Mouse (Mus musculus) lung, adult 18-20 months (tissue): ENCODE results near the gene Olfr62.
A peak's percentile ranks its signal among the peaks of the same experiment; 100 is the strongest.

ENCODE experiments used
- DNase-seq, 2 experiments: peaks; one replicate each; pipeline ENCODE4 v3.0.0; 2022; ENCODE audit warnings: mixed read lengths in 2 of 2

Gene Olfr62

GRCm38 (mm10) chr4:118658652-118659051 is at the start of gene Olfr62:
Olfr62 (plus strand) TSS chr4:118658952.
- no peak for DNase-seq

DNA sequence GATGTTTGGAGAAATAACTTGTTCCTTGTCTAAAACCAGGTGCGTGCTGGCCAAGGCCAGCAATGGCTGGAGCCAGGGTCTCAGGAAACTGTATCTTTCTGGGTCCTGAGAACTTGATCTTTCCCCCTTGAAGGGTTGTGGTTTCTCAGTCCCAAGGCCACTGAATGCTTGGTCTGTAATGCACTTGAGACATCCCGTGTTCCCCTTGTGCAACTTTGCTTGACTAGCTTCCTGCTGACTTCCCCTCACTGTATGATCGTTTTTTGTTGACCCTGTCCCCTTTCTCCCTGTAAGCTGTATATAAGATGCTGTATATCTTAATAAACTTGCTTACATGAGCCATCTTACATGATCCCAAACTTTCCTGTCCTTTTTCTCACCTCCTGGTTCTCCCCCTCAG is 48.9 kb upstream of the Olfr62 start:
- no peak for DNase-seq

DNA sequence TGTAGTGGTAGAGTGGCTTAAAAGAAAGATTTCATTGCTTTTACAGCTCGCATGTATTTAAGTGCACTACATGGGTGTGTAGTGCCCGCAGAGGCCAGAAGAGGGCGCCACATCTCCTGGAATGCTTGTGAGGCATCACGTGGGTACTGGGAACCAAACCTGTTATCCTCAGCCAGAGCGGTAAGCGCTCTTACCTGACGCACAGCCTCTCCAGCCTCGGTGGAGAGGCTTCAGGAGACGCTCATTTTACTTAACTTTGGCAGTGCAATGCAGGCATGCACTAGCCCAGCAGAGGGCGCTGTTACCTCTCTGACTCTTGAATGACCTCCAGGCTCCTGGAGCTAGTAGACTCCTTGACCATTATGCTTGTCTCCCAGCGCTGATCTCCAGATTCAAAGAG is 46.1 kb upstream of the Olfr62 start:
- DNase-seq: peak; percentile 33 to 48

DNA sequence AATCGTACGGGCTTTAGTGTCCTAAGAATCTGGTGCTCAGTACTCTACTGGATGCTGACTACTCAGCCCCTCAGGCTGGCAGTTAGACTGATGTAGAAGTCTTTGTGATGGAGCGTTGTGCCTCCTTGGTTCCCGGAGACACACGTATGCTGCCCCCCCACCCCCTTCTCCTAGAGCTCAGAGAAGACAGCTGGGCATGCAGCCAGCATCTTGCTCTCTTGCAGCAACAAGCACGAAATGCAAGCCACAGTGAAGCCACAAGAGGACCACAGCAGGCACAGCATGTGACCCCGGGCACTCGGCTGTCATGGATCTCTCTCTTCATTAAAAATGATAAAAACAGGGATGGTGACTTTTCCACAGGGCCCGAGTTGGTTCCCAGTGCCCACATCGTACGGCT is 43.3 kb upstream of the Olfr62 start:
- DNase-seq: peak in 1 of 2 experiments; percentile 3

GRCm38 (mm10) chr4:118620279-118620966 is 38.3 kb upstream of the Olfr62 start, which contains the start of the genes Cfap57 and Ebna1bp2:
Cfap57 (minus strand) TSS chr4:118620777.
Ebna1bp2 (plus strand) TSS chr4:118620799.
- peak; percentile 91 to 94 for DNase-seq

- DNase-seq: no peak
Measured at GRCm38 (mm10) chr4:118620967-118621320, 37.8 kb upstream of the Olfr62 start.

GRCm38 (mm10) chr4:118621781-118622180 is 37.0 kb upstream of the Olfr62 start:
- no peak for DNase-seq

DNA sequence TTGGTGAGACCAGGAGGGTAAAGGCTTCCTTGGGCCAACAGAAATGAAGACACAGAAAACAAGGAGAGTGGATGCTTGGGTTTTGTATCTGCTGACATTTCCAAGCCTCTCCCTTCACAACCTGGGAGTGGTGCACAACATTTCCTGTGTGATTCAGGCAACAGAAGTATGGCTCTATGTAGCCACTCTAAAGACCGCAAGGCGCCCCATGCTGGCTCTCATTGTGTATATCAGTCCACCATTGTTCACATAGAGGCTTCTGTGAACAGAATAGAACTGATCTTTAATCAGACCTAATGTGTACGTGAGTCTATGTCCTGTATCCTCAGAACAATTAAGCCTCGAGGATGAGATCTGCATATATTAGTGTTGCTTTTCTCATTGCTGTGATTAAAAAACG is 28.5 kb upstream of the Olfr62 start:
- no peak for DNase-seq

- DNase-seq: no peak
Measured at GRCm38 (mm10) chr4:118642346-118643190, 16.2 kb upstream of the Olfr62 start.

DNA sequence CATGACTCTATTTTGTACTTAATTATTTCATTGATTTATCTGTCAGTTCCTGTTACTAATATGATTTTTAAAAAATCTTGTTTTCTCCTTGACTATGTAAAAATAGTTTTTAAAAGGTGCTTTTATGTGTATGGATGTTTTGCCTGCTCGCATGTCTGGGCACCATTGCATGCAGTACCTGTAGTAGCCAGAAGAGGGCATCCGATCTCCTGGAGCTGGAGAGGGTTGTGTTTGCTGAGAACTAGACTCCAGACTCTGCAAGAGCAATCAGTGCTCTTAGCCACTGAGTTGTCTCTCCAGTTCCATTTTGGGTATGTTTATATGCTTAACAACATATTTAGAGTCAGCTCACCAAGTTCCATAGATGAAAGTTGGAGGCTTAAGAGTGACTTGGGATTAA is 13.5 kb upstream of the Olfr62 start:
- peak; percentile 18 to 32 for DNase-seq

DNA sequence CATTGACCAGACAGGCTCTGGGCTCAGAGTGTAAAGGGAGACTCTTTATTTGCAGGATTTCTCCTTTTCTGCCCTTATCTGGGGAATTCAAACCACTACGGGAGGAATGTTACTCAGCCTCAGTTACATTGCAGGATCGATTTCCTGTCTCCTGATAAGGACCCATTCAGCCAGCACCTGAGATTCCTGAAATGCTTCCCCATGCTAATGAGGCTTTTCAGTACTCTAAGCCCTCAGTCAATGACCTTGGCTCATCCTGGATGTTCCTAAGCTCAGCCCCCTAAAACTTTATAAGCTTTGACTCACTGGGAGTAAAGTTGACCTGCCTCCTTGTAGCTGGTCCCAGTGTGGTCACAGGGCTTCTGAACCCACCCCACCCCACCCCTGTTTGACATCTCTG is 28.3 kb downstream of the Olfr62 start:
- peak; percentile 5 to 7 for DNase-seq

- DNase-seq: no peak
Measured at GRCm38 (mm10) chr4:118692412-118692973, 33.7 kb downstream of the Olfr62 start, which contains the start of gene Olfr1342. Olfr1342 (minus strand) TSS chr4:118692756.

DNA sequence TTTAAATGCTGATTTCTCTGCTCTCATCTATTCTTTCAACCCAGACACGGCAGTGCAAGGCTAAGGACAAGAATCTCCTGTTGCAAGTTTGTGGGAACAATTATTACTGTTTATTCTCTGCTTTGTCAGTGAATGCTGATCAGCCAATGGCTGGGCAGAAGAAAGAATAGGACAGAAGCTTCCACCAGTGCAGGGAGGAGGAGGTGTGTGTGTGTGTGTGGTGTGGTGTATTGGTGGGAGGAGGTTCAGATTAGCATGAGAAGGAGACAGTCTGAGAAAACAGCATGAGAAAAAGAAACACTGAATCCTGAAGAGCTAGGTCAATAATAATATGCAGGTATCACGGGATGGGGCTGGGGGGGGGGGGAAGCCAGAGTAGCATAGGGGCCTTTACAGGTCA is 35.1 kb downstream of the Olfr62 start:
- no peak for DNase-seq

DNA sequence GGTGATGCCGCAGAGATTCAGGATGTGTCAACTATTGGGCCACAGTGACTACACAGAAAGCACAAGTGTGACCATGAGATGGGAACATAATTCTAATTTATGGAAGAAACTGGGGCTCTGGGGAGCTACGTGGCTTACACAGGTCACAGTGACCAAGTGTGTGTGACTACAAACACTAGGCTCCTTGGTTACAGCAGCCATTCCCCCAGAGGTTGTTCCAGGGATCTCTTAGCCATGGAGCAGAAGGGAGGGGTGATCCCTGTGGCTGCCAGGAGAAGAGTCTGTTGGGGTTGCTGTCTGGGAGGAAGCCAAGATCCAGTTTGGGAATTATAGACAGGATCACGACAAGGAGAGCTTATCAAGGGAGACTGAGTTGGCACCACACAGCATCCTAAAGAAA is 44.5 kb downstream of the Olfr62 start, which contains the start of gene Olfr1341:
Gene Olfr1341 (plus strand): TSS at position 301 of the 400 bp plus-strand sequence.
- no peak for DNase-seq

- DNase-seq: no peak
Measured at GRCm38 (mm10) chr4:118708086-118708485, 49.3 kb downstream of the Olfr62 start.

GRCm38 (mm10) chr4:118711656-118712055 is 52.9 kb downstream of the Olfr62 start:
- no peak for DNase-seq
